Mouse (Mus musculus) liver, adult 2 months (tissue): ENCODE results near the gene Gnrhr. TPM values are rescaled to one million over a fixed set of nuclear protein-coding genes. Genes with fewer than 3 reads are reported as not detected.

Experiments used
- DNase-seq: peaks from one replicate; pipeline ENCODE4 v3.0.0-alpha.2; 2011; ENCODE audit warnings: low read depth, low spot score; ENCODE audit errors: extremely low read depth
- H3K27ac ChIP-seq: fragments of 200-500 bp; replicated peaks from 2 replicates; pipeline ENCODE4 v1.5.1; 2012; ENCODE audit warnings: low read depth, mild to moderate bottlenecking, control low read depth, inconsistent platforms, low read length; ENCODE audit not compliant: insufficient read depth
- H3K27me3 ChIP-seq: fragments of 200-500 bp; 2 replicates; pipeline ENCODE4 v1.6.1; 2012; ENCODE audit warnings: mild to moderate bottlenecking, moderate library complexity, low read length, inconsistent platforms; ENCODE audit not compliant: control insufficient read depth, insufficient read depth
- H3K36me3 ChIP-seq: fragments of 200-500 bp; 2 replicates; pipeline ENCODE4 v1.6.1; 2012; ENCODE audit warnings: low read length, inconsistent platforms; ENCODE audit not compliant: control insufficient read depth, insufficient read depth
- H3K4me1 ChIP-seq: fragments of 200-500 bp; 2 replicates; pipeline ENCODE4 v1.6.1; 2011; ENCODE audit warnings: low read length; ENCODE audit not compliant: control insufficient read depth, insufficient read depth
- H3K4me3 ChIP-seq: fragments of 200-500 bp; 2 replicates; pipeline ENCODE4 v1.5.1; 2011; ENCODE audit warnings: low read depth, mild to moderate bottlenecking, control low read depth, low read length, moderate library complexity; ENCODE audit not compliant: insufficient read depth
- H3K79me2 ChIP-seq: fragments of 200-500 bp; 2 replicates; pipeline ENCODE4 v1.6.1; 2012; ENCODE audit warnings: inconsistent platforms, mild to moderate bottlenecking, low read length, moderate library complexity; ENCODE audit not compliant: control insufficient read depth, insufficient read depth
- H3K9ac ChIP-seq: fragments of 200-500 bp; 2 replicates; pipeline ENCODE4 v1.6.1; 2012; ENCODE audit warnings: low read depth, mild to moderate bottlenecking, control low read depth, inconsistent platforms, low read length
- CTCF ChIP-seq: fragments of 200-500 bp; IDR thresholded peaks from 2 replicates; pipeline ENCODE4 v1.5.1; 2011; ENCODE audit warnings: low read depth, low read length, control low read depth
- POLR2A ChIP-seq: fragments of 200-500 bp; IDR thresholded peaks from 2 replicates; pipeline ENCODE4 v1.6.1; 2011; ENCODE audit warnings: low read length, control low read depth; ENCODE audit not compliant: insufficient read depth; ENCODE audit errors: extremely low read depth
- WGBS: fragments of 180-500 bp; shearing (Covaris S2); methylation state at CpG from one replicate; pipeline ENCODE4 v1.1.7; 2018; 5-methylcytosine and 5-hydroxymethylcytosine counted together
- polyA plus RNA-seq: library from polyadenylated mRNA; depleted of rRNA; stranded (reverse); fragments of >200 nt; gene quantifications from 2 replicates; pipeline ENCODE4 v1.2.3, GENCODE M21; 2012; rRNA removed
- total RNA-seq: library from RNA; depleted of rRNA; stranded (reverse); fragments of >200 nt; gene quantifications from 2 replicates; pipeline ENCODE4 v1.2.3, GENCODE M21; 2014; rRNA removed

Gene Gnrhr
- total RNA-seq (not detected in 2 replicates), polyA plus RNA-seq (not detected in 2 replicates)

GRCm38 (mm10) chr5:86197801-86198200 is at the start of gene Gnrhr:
Gene Gnrhr (minus strand): TSS chr5:86197901.
- Histone ChIP-seq H3K4me1 (no peaks in the 10 kb centered on the region), H3K27ac (no peak within 1 kb of the TSS), H3K4me3 (no peak within 1 kb of the TSS), H3K9ac (no peak within 1 kb of the TSS), H3K27me3 (no peaks in the 10 kb centered on the region; the same call in 1 of the 2 replicates), H3K79me2 (no peaks in the 10 kb centered on the region), H3K36me3 (no peaks in the 10 kb centered on the region)
- DNase-seq = no peak
- WGBS = 86% methylated on average over 10 of the region's 10 CpGs
- no peak for TF ChIP-seq CTCF
- TF ChIP-seq POLR2A = no peak

GRCm38 (mm10) chr5:86246559-86246958 is 48.9 kb upstream of the Gnrhr start:
- Histone ChIP-seq H3K4me3 (no peak overlapping the region), H3K27me3 (no peaks in the 10 kb centered on the region), H3K4me1 (no peaks in the 10 kb centered on the region), H3K9ac (no peak overlapping the region), H3K27ac (no peak overlapping the region), H3K36me3 (no peaks in the 10 kb centered on the region), H3K79me2 (no peaks in the 10 kb centered on the region)
- no peak for DNase-seq
- WGBS = 88% methylated on average over 11 of the region's 11 CpGs
- no peak for TF ChIP-seq POLR2A
- no peak for TF ChIP-seq CTCF

- H3K4me3 ChIP-seq = no peak overlapping the region
- DNase-seq = no peak
- no peaks in the 10 kb centered on the region for H3K4me1 ChIP-seq
- no peaks in the 10 kb centered on the region for H3K36me3 ChIP-seq
- TF ChIP-seq POLR2A (no peak), CTCF (no peak)
- no peaks in the 10 kb centered on the region for H3K27me3 ChIP-seq
- H3K79me2 ChIP-seq = no peaks in the 10 kb centered on the region
- H3K27ac ChIP-seq = no peak overlapping the region
- no peak overlapping the region for H3K9ac ChIP-seq
- 67% methylated on average over 1 of the region's 1 CpGs for WGBS
Observed at GRCm38 (mm10) chr5:86244880-86245279, 47.2 kb upstream of the Gnrhr start.

- Histone ChIP-seq H3K27me3 (no peaks in the 10 kb centered on the region), H3K4me1 (no peaks in the 10 kb centered on the region), H3K79me2 (no peaks in the 10 kb centered on the region), H3K36me3 (no peaks in the 10 kb centered on the region), H3K4me3 (no peak overlapping the region), H3K27ac (no peak overlapping the region), H3K9ac (no peak overlapping the region)
- no peak for TF ChIP-seq CTCF
- TF ChIP-seq POLR2A = no peak
- WGBS = 83% methylated on average over 3 of the region's 3 CpGs
- DNase-seq = no peak
Observed at GRCm38 (mm10) chr5:86244275-86244674, 46.6 kb upstream of the Gnrhr start.

- no peaks in the 10 kb centered on the region for H3K4me1 ChIP-seq
- H3K9ac ChIP-seq = no peak overlapping the region
- no peaks in the 10 kb centered on the region for H3K27me3 ChIP-seq
- no peak for TF ChIP-seq POLR2A
- TF ChIP-seq CTCF = no peak
- no peak for DNase-seq
- no peaks in the 10 kb centered on the region for H3K36me3 ChIP-seq
- WGBS = 81% methylated on average over 5 of the region's 5 CpGs
- H3K4me3 ChIP-seq = no peak overlapping the region
- no peak overlapping the region for H3K27ac ChIP-seq
- no peaks in the 10 kb centered on the region for H3K79me2 ChIP-seq
Observed at GRCm38 (mm10) chr5:86227156-86227853, 29.6 kb upstream of the Gnrhr start.

- Histone ChIP-seq H3K9ac (no peak overlapping the region), H3K79me2 (no peaks in the 10 kb centered on the region), H3K4me1 (no peaks in the 10 kb centered on the region), H3K27me3 (no peaks in the 10 kb centered on the region), H3K4me3 (no peak overlapping the region), H3K36me3 (no peaks in the 10 kb centered on the region), H3K27ac (no peak overlapping the region)
- TF ChIP-seq CTCF = peak; percentile 27; the same call in 1 of the 2 replicates
- no peak for TF ChIP-seq POLR2A
- 9% methylated on average over 4 of the region's 4 CpGs for WGBS
- peak; percentile 54 for DNase-seq
Observed at GRCm38 (mm10) chr5:86191356-86191755, 6.3 kb downstream of the Gnrhr start.
